Mouse (Mus musculus): ENCODE results near the gene Arhgap24.

DNA sequence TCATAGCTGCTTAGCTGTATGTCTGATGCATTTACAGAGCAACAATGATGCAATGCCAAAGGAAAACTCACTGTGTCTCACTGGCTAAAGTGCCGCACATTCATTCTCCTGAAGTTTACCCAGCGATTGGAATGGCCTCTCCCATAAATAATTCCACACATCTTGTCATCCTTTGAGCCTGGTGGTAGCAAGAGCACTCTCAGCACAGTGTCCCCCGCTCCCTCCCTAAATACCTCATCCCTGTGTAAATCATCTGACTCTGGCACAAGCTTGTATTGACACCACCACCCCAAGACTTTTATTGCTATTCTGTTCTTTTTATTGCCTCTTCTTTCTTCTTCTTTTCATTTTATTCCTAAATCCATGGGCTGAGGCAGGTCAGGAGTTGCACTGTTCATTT is 332.1 kb downstream of the Arhgap24 start:
- TF ChIP-seq GATA1 (IDR thresholded peaks at IDR 0.05; ENCODE audit: low read length) (no peak), TAL1 (IDR thresholded peaks at IDR 0.05; ENCODE audit: low read length) (no peak)

All from erythroblast, embryonic 14.5 days (primary cell).